8 mouse cellular contexts compared by ENCODE assay signal in genomic region chr11:98932293-98933091, GRCm38 (mm10). TPM values are rescaled to one million over a fixed set of nuclear protein-coding genes. Genes with fewer than 3 reads are reported as not detected.
DNase-seq lines count a peak whose midpoint lies in the region; ATAC-seq and TF ChIP-seq lines count a peak whose summit lies in the region.

No protein-coding gene starts in this region.

- no peak for ATAC-seq in midbrain, embryonic 11.5 days (ENCODE audit: low FRiP score)
- ATAC-seq in midbrain, postnatal 0 days (ENCODE audit: low FRiP score): no peak
- ATAC-seq in hindbrain, embryonic 14.5 days (ENCODE audit: low FRiP score): no peak
- peak; percentile 17; the same call in 1 of the 2 replicates for ATAC-seq in neural tube, embryonic 13.5 days (ENCODE audit: low read depth)
- ATAC-seq in inflammation-experienced regulatory T-cells, adult 6 months: no peak
- no peak for ATAC-seq in granulocyte monocyte progenitor cell, adult 5-6 weeks (replicated peaks; ENCODE audit: poor library complexity, severe bottlenecking)

- no peak overlapping the region for H3K9ac ChIP-seq in midbrain, embryonic 11.5 days (ENCODE audit: low read length)
- no peak overlapping the region for H3K9ac ChIP-seq in midbrain, postnatal 0 days (replicated peaks; ENCODE audit: low read length, poor library complexity, severe bottlenecking)
- no peak overlapping the region for H3K9ac ChIP-seq in hindbrain, embryonic 14.5 days
- peak overlapping the region; percentile 14; the same call in 1 of the 2 replicates for H3K9ac ChIP-seq in neural tube, embryonic 13.5 days

- H3K36me3 ChIP-seq in midbrain, embryonic 11.5 days (ENCODE audit: control insufficient read depth, insufficient read depth, low read length): no peaks in the 10 kb centered on the region
- no peaks in the 10 kb centered on the region for H3K36me3 ChIP-seq in midbrain, postnatal 0 days (ENCODE audit: insufficient read depth, low read length)
- H3K36me3 ChIP-seq in hindbrain, embryonic 14.5 days (replicated peaks; ENCODE audit: control insufficient read depth, insufficient read depth): no peaks in the 10 kb centered on the region
- no peaks in the 10 kb centered on the region for H3K36me3 ChIP-seq in neural tube, embryonic 13.5 days

- DNase-seq in cerebellum, adult 11-12 months: peak; percentile 62
- no peak for DNase-seq in cerebellum, adult 11 months
- DNase-seq in midbrain, embryonic 11.5 days (ENCODE audit: low spot score, missing footprints): peak; percentile 77
- DNase-seq in midbrain, postnatal 0 days (ENCODE audit: low spot score): no peak
- no peak for DNase-seq in hindbrain, embryonic 14.5 days (ENCODE audit: low spot score)

- 0 out of 2 replicates have a peak overlapping the region, but pooled peaks have one; percentile 1 for H3K27ac ChIP-seq in midbrain, embryonic 11.5 days (ENCODE audit: low read depth, low read length)
- no peak overlapping the region for H3K27ac ChIP-seq in midbrain, postnatal 0 days (ENCODE audit: low read depth, low read length)
- H3K27ac ChIP-seq in hindbrain, embryonic 14.5 days: 0 out of 2 replicates have a peak overlapping the region, but pooled peaks have one; percentile 18
- peak overlapping the region; percentile 79 for H3K27ac ChIP-seq in neural tube, embryonic 13.5 days (replicated peaks)

- H3K4me1 ChIP-seq in midbrain, embryonic 11.5 days (ENCODE audit: control insufficient read depth, insufficient read depth, low read length): peaks cover 58% of the 10 kb centered on the region
- peaks cover 25% of the 10 kb centered on the region; the same call in 1 of the 2 replicates for H3K4me1 ChIP-seq in midbrain, postnatal 0 days (ENCODE audit: insufficient read depth, low read length)
- peaks cover 69% of the 10 kb centered on the region for H3K4me1 ChIP-seq in hindbrain, embryonic 14.5 days (replicated peaks; ENCODE audit: control insufficient read depth, insufficient read depth, low read length)
- H3K4me1 ChIP-seq in neural tube, embryonic 13.5 days (replicated peaks): peaks cover 76% of the 10 kb centered on the region

- no peak overlapping the region for H3K4me3 ChIP-seq in midbrain, embryonic 11.5 days (ENCODE audit: low read depth, low read length)
- H3K4me3 ChIP-seq in midbrain, postnatal 0 days (ENCODE audit: low read depth, low read length): no peak overlapping the region
- no peak overlapping the region for H3K4me3 ChIP-seq in hindbrain, embryonic 14.5 days (replicated peaks; ENCODE audit: low read length)
- H3K4me3 ChIP-seq in neural tube, embryonic 13.5 days: no peak overlapping the region

- no peak overlapping the region for H3K4me2 ChIP-seq in midbrain, embryonic 11.5 days
- H3K4me2 ChIP-seq in midbrain, postnatal 0 days (ENCODE audit: low read depth, low read length, poor library complexity, severe bottlenecking): no peak overlapping the region
- 0 out of 2 replicates have a peak overlapping the region, but pooled peaks have one; percentile 4 for H3K4me2 ChIP-seq in hindbrain, embryonic 14.5 days (replicated peaks)
- H3K4me2 ChIP-seq in neural tube, embryonic 13.5 days: peak overlapping the region; percentile 76

- peaks cover 8% of the 10 kb centered on the region for H3K27me3 ChIP-seq in midbrain, embryonic 11.5 days (ENCODE audit: control insufficient read depth, insufficient read depth, low read length)
- H3K27me3 ChIP-seq in midbrain, postnatal 0 days (ENCODE audit: insufficient read depth, low read length): 0 out of 2 replicates have a peak, but pooled peaks cover 3% of the 10 kb centered on the region
- H3K27me3 ChIP-seq in hindbrain, embryonic 14.5 days (ENCODE audit: control insufficient read depth, insufficient read depth, low read length): no peaks in the 10 kb centered on the region
- no peaks in the 10 kb centered on the region for H3K27me3 ChIP-seq in neural tube, embryonic 13.5 days

- 52% methylated on average over 19 of the region's 19 CpGs for WGBS in midbrain, embryonic 11.5 days
- WGBS in midbrain, postnatal 0 days: 35% methylated on average over 19 of the region's 19 CpGs
- 26% methylated on average over 19 of the region's 19 CpGs for WGBS in hindbrain, embryonic 14.5 days
- 19% methylated on average over 19 of the region's 19 CpGs for WGBS in neural tube, embryonic 13.5 days

- H3K9me3 ChIP-seq in midbrain, embryonic 11.5 days (ENCODE audit: control insufficient read depth, low read length): no peaks in the 10 kb centered on the region
- H3K9me3 ChIP-seq in midbrain, postnatal 0 days (ENCODE audit: low read length): no peaks in the 10 kb centered on the region
- no peaks in the 10 kb centered on the region for H3K9me3 ChIP-seq in hindbrain, embryonic 14.5 days (ENCODE audit: control insufficient read depth, low read length)
- no peaks in the 10 kb centered on the region for H3K9me3 ChIP-seq in neural tube, embryonic 13.5 days

- TF ChIP-seq CTCF in midbrain, postnatal 0 days (IDR thresholded peaks at IDR 0.05): no peak

RNA-seq across cellular contexts. Expression of gene Rara, which starts 4.9 kb away (rescaled TPM):
- polyA plus RNA-seq in midbrain, embryonic 11.5 days (2014; fragmentation: Nextera tagmentation; extraction: Ambion mirVana): 13.2 and 14.8 TPM in 2 replicates
- total RNA-seq in midbrain, postnatal 0 days (2014; rRNA removed): 14.3 and 20.4 TPM in 2 replicates
- polyA plus RNA-seq in midbrain, postnatal 0 days (2015; fragmentation: Nextera tagmentation; extraction: Ambion mirVana): 8.2 and 8.7 TPM in 2 replicates
- polyA plus RNA-seq in hindbrain, embryonic 14.5 days (2014; fragmentation: Nextera tagmentation; extraction: Ambion mirVana): 18.4 and 18.7 TPM in 2 replicates
- 24.0 and 26.7 TPM in 2 replicates for polyA plus RNA-seq in neural tube, embryonic 13.5 days (2015; fragmentation: Nextera tagmentation; extraction: Ambion mirVana)
- 1 to 10 TPM; 7.4 to 8.1 (median 7.6) TPM for polyA plus RNA-seq in inflammation-experienced regulatory T-cells, adult 6 months (2017; shearing (Covaris generic))
- total RNA-seq in granulocyte monocyte progenitor cell, adult 5-6 weeks (2014; fragmentation: Nextera tagmentation): 3.8 and 8.8 TPM in 2 replicates
- 1.9 and 3.1 TPM in 2 replicates for total RNA-seq in granulocyte monocyte progenitor cell, adult 5-6 weeks (2017)

RNA-seq across cellular contexts. Expression of gene Cdc6, which starts 24.9 kb away (rescaled TPM):
- polyA plus RNA-seq in midbrain, embryonic 11.5 days (2014; fragmentation: Nextera tagmentation; extraction: Ambion mirVana): 44.3 and 45.0 TPM in 2 replicates
- total RNA-seq in midbrain, postnatal 0 days (2014; rRNA removed): 0.19 and 0.44 TPM in 2 replicates
- polyA plus RNA-seq in midbrain, postnatal 0 days (2015; fragmentation: Nextera tagmentation; extraction: Ambion mirVana): 0.52 and 0.65 TPM in 2 replicates
- 4.3 and 5.2 TPM in 2 replicates for polyA plus RNA-seq in hindbrain, embryonic 14.5 days (2014; fragmentation: Nextera tagmentation; extraction: Ambion mirVana)
- polyA plus RNA-seq in neural tube, embryonic 13.5 days (2015; fragmentation: Nextera tagmentation; extraction: Ambion mirVana): 4.2 and 4.7 TPM in 2 replicates
- 10 to 100 TPM in 1 of 3 experiments, 1 to 10 TPM in 2; 5.1 to 40.6 (median 5.2) TPM for polyA plus RNA-seq in inflammation-experienced regulatory T-cells, adult 6 months (2017; shearing (Covaris generic))
- 47.8 and 58.8 TPM in 2 replicates for total RNA-seq in granulocyte monocyte progenitor cell, adult 5-6 weeks (2014; fragmentation: Nextera tagmentation)
- 30.3 and 43.5 TPM in 2 replicates for total RNA-seq in granulocyte monocyte progenitor cell, adult 5-6 weeks (2017)

RNA-seq across cellular contexts. Expression of gene Gjd3, which starts 50.3 kb away (rescaled TPM):
- polyA plus RNA-seq in midbrain, embryonic 11.5 days (2014; fragmentation: Nextera tagmentation; extraction: Ambion mirVana): not detected in 2 replicates
- total RNA-seq in midbrain, postnatal 0 days (2014; rRNA removed): 3.0 and 5.1 TPM in 2 replicates
- polyA plus RNA-seq in midbrain, postnatal 0 days (2015; fragmentation: Nextera tagmentation; extraction: Ambion mirVana): 4.5 and 5.1 TPM in 2 replicates
- polyA plus RNA-seq in hindbrain, embryonic 14.5 days (2014; fragmentation: Nextera tagmentation; extraction: Ambion mirVana): 0.60 and 1.4 TPM in 2 replicates
- polyA plus RNA-seq in neural tube, embryonic 13.5 days (2015; fragmentation: Nextera tagmentation; extraction: Ambion mirVana): 1.4 and 1.5 TPM in 2 replicates
- polyA plus RNA-seq in inflammation-experienced regulatory T-cells, adult 6 months (2017; shearing (Covaris generic)): not detected
- not detected in 2 replicates for total RNA-seq in granulocyte monocyte progenitor cell, adult 5-6 weeks (2014; fragmentation: Nextera tagmentation)
- total RNA-seq in granulocyte monocyte progenitor cell, adult 5-6 weeks (2017): 1.8 TPM in 1 of 2 replicates, not detected in the other

Comparison
In these comparisons a context has a peak if more than half of its experiments do, and no peak if none do; other contexts are left out.
1. DNase-seq: peak in cerebellum, adult 11-12 months (single experiment) and midbrain, embryonic 11.5 days (single experiment); none in cerebellum, adult 11 months (single experiment), midbrain, postnatal 0 days (single experiment) and hindbrain, embryonic 14.5 days (single experiment).
2. H3K4me2 ChIP-seq: peak in hindbrain, embryonic 14.5 days (single experiment) and neural tube, embryonic 13.5 days (single experiment); none in midbrain, embryonic 11.5 days (single experiment) and midbrain, postnatal 0 days (single experiment).